Mouse (Mus musculus) G1E (cell line): Measurements from ENCODE around the gene Dct. TPM values are rescaled to one million over a fixed set of nuclear protein-coding genes. Genes with fewer than 3 reads are reported as not detected.

Experiments
- ATAC-seq: 2 replicates; pipeline ENCODE4 v1.8.0; 2016; ENCODE audit warnings: mild to moderate bottlenecking; ENCODE audit not compliant: insufficient number of reproducible peaks, poor library complexity, low FRiP score, severe bottlenecking; ENCODE audit errors: extremely low read depth
- DNase-seq: peaks from one replicate; pipeline ENCODE4 v3.0.0; 2012; ENCODE audit warnings: low spot score
- H3K27me3 ChIP-seq: 2 replicates; pipeline ENCODE4 v1.6.1; 2012; ENCODE audit warnings: mild to moderate bottlenecking, low read length, inconsistent platforms; ENCODE audit not compliant: insufficient read depth
- H3K36me3 ChIP-seq: replicated peaks from 2 replicates; pipeline ENCODE3; 2012; ENCODE audit warnings: mild to moderate bottlenecking, inconsistent platforms
- H3K4me1 ChIP-seq: 2 replicates; pipeline ENCODE4 v1.6.1; 2012; ENCODE audit warnings: low read depth, low read length, inconsistent platforms, mixed read lengths; ENCODE audit not compliant: insufficient read depth
- H3K4me3 ChIP-seq: 2 replicates; pipeline ENCODE4 v1.5.1; 2012; ENCODE audit warnings: low read depth, mild to moderate bottlenecking, inconsistent platforms, low read length, moderate library complexity, mixed read lengths
- H3K9me3 ChIP-seq: replicated peaks from 2 replicates; pipeline ENCODE4 v1.6.1; 2012; ENCODE audit warnings: inconsistent platforms
- CTCF ChIP-seq: IDR thresholded peaks from 2 replicates; pipeline ENCODE4 v1.5.1; 2012; ENCODE audit warnings: low read depth, low read length, inconsistent platforms, mixed read lengths
- GATA1 ChIP-seq: IDR thresholded peaks from 2 replicates; pipeline ENCODE4 v1.6.1; 2012; ENCODE audit warnings: borderline replicate concordance, low read length, inconsistent platforms, mixed read lengths
- GATA2 ChIP-seq: IDR thresholded peaks from 2 replicates; pipeline ENCODE4 v1.6.1; 2012; ENCODE audit warnings: low read depth, low read length, inconsistent platforms, borderline replicate concordance
- POLR2AphosphoS5 ChIP-seq: IDR thresholded peaks from 2 replicates; pipeline ENCODE4 v1.6.1; 2012; ENCODE audit warnings: low read depth, low read length, inconsistent platforms; ENCODE audit not compliant: insufficient replicate concordance
- TAL1 ChIP-seq: conservative IDR thresholded peaks from 2 replicates; pipeline ENCODE4 v1.6.1; 2012; ENCODE audit warnings: low read depth, low read length, inconsistent platforms, mixed read lengths
- polyA plus RNA-seq: library from polyadenylated mRNA; stranded (reverse); fragments of >175 nt; gene quantifications from 2 replicates; pipeline ENCODE4 v1.2.3, GENCODE M21; 2012
- total RNA-seq, 2 experiments: library from RNA; stranded (forward) in 1 of 2; stranded (reverse) in 1 of 2; fragments of 200-1000 nt in 1 of 2; fragments of >200 nt in 1 of 2; fragmentation: Nextera tagmentation in 1 of 2; gene quantifications; 2 replicates each; pipeline ENCODE4 v1.2.3; 2014 to 2017

The Dct gene
- total and polyA plus RNA-seq, 3 experiments: 0.44 TPM; not detected in 2

DNA sequence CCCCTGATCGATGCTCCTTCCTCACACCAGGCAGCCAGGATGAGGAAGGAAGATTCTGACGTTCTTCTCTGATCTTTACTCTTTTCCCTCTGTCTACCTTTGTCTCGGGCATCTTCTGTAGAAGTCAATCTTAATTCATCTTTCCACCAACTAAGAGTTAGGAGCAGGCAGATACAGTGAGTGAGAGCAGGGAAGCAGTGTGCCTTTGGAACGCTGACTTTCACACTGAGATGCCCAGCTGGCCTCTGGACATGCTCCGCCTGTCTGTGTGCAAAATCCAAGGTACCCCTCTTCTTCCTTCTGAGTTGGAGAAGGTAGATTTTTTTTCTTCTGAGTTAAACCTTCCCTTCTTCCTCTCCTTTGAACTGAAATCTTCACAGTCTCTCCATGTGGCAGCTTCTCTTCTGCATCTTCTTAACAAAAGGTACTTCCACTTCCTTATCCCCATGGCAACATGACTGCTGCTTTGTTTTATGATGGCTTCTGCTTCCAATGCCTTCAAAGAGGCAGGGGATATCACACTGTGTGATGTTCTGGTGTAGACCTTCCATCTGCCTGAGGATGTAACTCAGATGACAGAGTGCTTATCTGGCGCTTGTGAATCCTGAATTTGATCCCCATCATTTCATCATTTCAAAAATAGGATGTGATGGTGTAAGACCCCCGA, 9.9 kb upstream of the Dct start:
- TF ChIP-seq CTCF: no peak
- no peak for TF ChIP-seq GATA2
- no peak for TF ChIP-seq GATA1
- no peak for TF ChIP-seq TAL1
- TF ChIP-seq POLR2AphosphoS5: no peak
- H3K27me3 ChIP-seq: no peaks in the 10 kb centered on the region; the same call in 1 of the 2 replicates

DNA sequence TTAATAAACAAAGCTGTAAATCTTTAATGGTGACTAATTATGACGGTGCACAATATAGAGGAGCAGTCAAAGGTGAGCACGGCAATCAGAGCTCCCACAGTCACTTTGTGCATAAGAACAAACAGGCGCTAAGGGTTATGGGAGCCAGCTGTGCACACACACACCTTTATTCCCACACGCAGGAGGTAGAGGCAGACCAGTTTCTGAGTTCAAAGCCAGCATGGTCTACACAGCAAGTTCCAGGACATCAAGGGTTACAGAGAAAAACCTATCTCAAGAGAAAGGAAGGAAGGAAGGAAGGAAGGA, 6.5 kb upstream of the Dct start:
- no peak for TF ChIP-seq GATA1
- no peak for TF ChIP-seq GATA2
- TF ChIP-seq POLR2AphosphoS5: no peak
- no peak for TF ChIP-seq CTCF
- TF ChIP-seq TAL1: no peak
- no peaks in the 10 kb centered on the region for H3K27me3 ChIP-seq
- ATAC-seq: no peak

More for the DNA sequence above, 9.9 kb upstream of the Dct start:
- no peak for ATAC-seq
- DNase-seq: no peak
- Histone ChIP-seq H3K36me3 (no peaks in the 10 kb centered on the region), H3K4me3 (no peak overlapping the region), H3K4me1 (no peaks in the 10 kb centered on the region), H3K9me3 (no peaks in the 10 kb centered on the region)

DNA sequence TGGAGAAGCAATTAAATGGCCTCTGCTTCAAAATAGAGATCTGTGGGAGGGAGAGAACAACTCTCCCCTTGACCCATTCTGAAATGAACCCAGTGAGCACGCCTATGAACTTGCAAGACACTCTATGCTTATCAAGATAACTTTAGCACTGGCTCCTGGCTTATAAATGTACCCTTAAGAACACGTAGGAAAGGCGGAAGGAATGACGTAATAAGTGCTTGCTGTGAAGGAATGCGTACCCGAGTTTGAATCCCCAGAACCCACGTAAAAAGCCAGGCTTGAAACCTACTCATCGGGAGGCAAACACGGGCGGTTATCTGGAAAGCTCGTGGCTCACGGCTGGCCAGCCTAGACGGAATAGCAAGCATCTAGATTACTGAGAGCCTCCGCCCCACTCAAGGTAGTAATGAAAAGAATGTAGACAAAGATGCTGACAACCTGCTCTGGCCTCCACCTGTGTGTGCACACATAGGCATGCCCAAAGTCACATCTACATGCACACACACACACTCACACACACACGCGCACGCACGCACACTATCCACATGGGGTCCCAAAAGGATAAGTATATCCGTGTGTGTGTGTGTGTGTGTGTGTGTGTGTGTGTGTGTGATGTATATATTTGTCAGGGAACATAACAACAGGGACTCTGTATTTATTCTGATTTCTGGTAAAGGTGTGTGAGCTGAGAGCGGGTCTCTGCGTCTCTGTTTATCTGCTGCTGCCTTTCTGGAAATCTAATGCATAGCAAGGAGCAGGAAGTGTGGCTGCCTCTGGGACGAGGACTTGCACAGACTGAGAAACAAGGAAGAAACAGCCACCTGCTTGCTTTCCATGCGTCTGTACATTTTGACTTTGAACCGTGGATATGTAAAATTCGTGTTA, 5.9 kb upstream of the Dct start:
- Histone ChIP-seq H3K9me3 (no peaks in the 10 kb centered on the region), H3K4me1 (no peaks in the 10 kb centered on the region), H3K27me3 (no peaks in the 10 kb centered on the region), H3K4me3 (no peak overlapping the region), H3K36me3 (no peaks in the 10 kb centered on the region)
- no peak for ATAC-seq
- TF ChIP-seq GATA2 (no peak), TAL1 (no peak), POLR2AphosphoS5 (no peak), GATA1 (no peak), CTCF (no peak)
- DNase-seq: no peak

More for the DNA sequence above, 6.5 kb upstream of the Dct start:
- Histone ChIP-seq H3K4me1 (no peaks in the 10 kb centered on the region), H3K36me3 (no peaks in the 10 kb centered on the region), H3K4me3 (no peak overlapping the region), H3K9me3 (no peaks in the 10 kb centered on the region)
- no peak for DNase-seq

DNA sequence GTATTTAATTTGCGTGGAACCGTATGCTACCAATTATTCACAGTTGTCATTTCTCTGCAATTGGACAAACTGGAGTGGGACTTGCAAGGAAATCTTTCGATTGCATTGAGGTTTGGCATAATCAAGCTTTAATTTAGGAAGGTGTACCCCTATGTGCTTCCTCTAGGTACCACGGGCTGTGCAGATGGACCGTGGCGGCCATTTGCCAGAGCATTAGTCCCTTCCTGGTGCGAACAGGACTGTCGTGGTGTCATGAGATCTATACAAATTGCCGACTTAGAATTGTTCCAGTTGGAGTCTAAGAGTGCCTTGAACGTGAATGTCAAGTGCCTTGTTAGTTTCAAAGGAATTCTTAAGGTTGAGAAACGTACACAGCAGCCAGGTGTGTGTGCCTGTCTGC, 726 bp upstream of the Dct start:
- DNase-seq (no peak), ATAC-seq (no peak)
- H3K9me3 ChIP-seq: no peaks in the 10 kb centered on the region; the same call in 1 of the 2 replicates
- no peak overlapping the region for H3K4me3 ChIP-seq
- H3K36me3 ChIP-seq: no peaks in the 10 kb centered on the region
- no peaks in the 10 kb centered on the region for H3K4me1 ChIP-seq
- H3K27me3 ChIP-seq: no peaks in the 10 kb centered on the region
- TF ChIP-seq GATA1: no peak
- TF ChIP-seq GATA2: no peak
- TF ChIP-seq TAL1: no peak
- TF ChIP-seq CTCF: no peak
- TF ChIP-seq POLR2AphosphoS5: no peak

DNA sequence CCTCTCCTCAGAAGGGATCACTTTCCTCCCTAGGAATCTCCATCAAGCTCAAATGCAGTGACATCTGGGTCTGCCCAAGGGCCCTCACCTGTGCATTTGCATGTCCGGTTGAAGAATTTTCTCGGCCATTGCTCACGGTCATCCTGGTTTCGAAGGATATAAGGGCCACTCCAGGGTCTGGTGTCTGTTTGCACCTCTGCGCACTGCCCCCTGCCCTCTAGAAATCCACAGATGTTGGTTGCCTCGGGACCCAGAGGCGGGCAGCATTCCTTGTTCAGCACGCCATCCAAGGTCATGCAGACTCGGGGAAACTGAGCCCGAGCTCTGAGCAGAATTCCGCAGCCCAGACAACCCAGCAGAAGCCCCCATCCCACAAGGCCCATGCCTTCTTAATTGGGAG, 648 bp downstream of the Dct start:
- Histone ChIP-seq H3K27me3 (no peaks in the 10 kb centered on the region), H3K4me3 (no peak overlapping the region), H3K9me3 (no peaks in the 10 kb centered on the region; the same call in 1 of the 2 replicates), H3K4me1 (no peaks in the 10 kb centered on the region), H3K36me3 (no peaks in the 10 kb centered on the region)
- DNase-seq (no peak), ATAC-seq (no peak)
- TF ChIP-seq TAL1 (no peak), GATA2 (no peak), GATA1 (no peak), POLR2AphosphoS5 (no peak), CTCF (no peak)

DNA sequence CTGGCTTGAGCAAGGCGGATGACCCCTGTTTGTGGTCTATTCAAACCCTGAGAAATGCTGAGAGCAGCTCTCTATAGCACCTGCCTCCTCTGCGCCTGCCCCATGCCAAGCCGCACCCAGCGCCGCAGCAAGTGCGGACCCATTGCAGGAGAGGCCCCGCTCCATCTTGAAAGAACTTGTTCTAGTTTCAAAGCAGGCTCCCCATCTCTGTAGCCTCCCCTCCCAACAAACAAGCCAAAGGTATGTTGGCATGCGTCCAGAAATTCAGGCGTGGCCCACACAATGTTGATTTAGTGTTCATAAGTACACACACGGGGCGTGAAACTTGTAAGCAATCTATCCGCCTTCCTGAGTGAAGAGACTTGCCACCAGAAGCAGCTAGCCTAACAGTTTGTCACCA, 1.1 kb downstream of the Dct start:
- Histone ChIP-seq H3K4me1 (no peaks in the 10 kb centered on the region), H3K9me3 (no peaks in the 10 kb centered on the region; the same call in 1 of the 2 replicates), H3K4me3 (no peak overlapping the region), H3K36me3 (no peaks in the 10 kb centered on the region), H3K27me3 (no peaks in the 10 kb centered on the region)
- no peak for DNase-seq
- no peak for ATAC-seq
- TF ChIP-seq POLR2AphosphoS5: no peak
